Mouse (Mus musculus) liver, embryonic 14.5 days (tissue): ENCODE data around the gene Acvrl1.

Source experiments
- CTCF ChIP-seq: IDR thresholded peaks from 2 replicates; pipeline ENCODE4 v1.5.1; 2016; ENCODE audit warnings: antibody characterized with exemption, low read depth, control low read depth
- EP300 ChIP-seq: IDR thresholded peaks from 2 replicates; pipeline ENCODE4 v1.6.1; 2016; ENCODE audit warnings: antibody characterized with exemption, low read depth

- TF ChIP-seq CTCF (no peak), EP300 (no peak)
Measured at GRCm38 (mm10) chr15:101091551-101091950, 36.8 kb upstream of the Acvrl1 start.
